Mouse (Mus musculus) layer of hippocampus, postnatal 25 days (tissue): ENCODE measurements around the gene Nfe2l1. TPM values are rescaled to one million over a fixed set of nuclear protein-coding genes. Genes with fewer than 3 reads are reported as not detected.
"Not testable (repeated sequence)": the region's sequence is repeated elsewhere in the genome, so short reads cannot be mapped to it uniquely, and the experiment has no call there.

Source experiments
- DNase-seq, 2 experiments: peaks; one replicate each; pipeline ENCODE4 v3.0.0; 2022; ENCODE audit warnings: mixed read lengths in 2 of 2, low spot score in 1 of 2; ENCODE audit errors: extremely low spot score in 1 of 2
- total RNA-seq, 2 experiments: library from RNA; stranded (reverse); gene quantifications; 2 replicates each; pipeline ENCODE4 v1.2.3; 2021

The Nfe2l1 gene
- total RNA-seq: 100 to 1,000 TPM; 215 to 234 TPM

GRCm38 (mm10) chr11:96829813-96830538 lies at the start of gene Nfe2l1:
Gene Nfe2l1, minus strand, starts transcription at chr11:96829968.
- peak; percentile 86 to 94 for DNase-seq

- DNase-seq: no peak
Observed at GRCm38 (mm10) chr11:96879359-96879758, 49.6 kb upstream of the Nfe2l1 start.

- DNase-seq: no peak
Observed at GRCm38 (mm10) chr11:96878715-96879114, 48.9 kb upstream of the Nfe2l1 start.

GRCm38 (mm10) chr11:96877071-96877470 lies 47.3 kb upstream of the Nfe2l1 start:
- no peak for DNase-seq

GRCm38 (mm10) chr11:96876300-96877040 lies 46.7 kb upstream of the Nfe2l1 start:
- DNase-seq: peak in 1 of 2 experiments; percentile 15

GRCm38 (mm10) chr11:96875745-96876144 lies 46.0 kb upstream of the Nfe2l1 start:
- peak; percentile 74 to 78 for DNase-seq

GRCm38 (mm10) chr11:96875270-96875669 lies 45.5 kb upstream of the Nfe2l1 start:
- DNase-seq: no peak

- no peak for DNase-seq
Observed at GRCm38 (mm10) chr11:96873601-96874140, 43.9 kb upstream of the Nfe2l1 start.

- peak in 1 of 2 experiments; percentile 25 for DNase-seq
Observed at GRCm38 (mm10) chr11:96872441-96873379, 42.9 kb upstream of the Nfe2l1 start.

- peak; percentile 59 to 78 for DNase-seq
Observed at GRCm38 (mm10) chr11:96867149-96867548, 37.4 kb upstream of the Nfe2l1 start.

- DNase-seq: no peak
Observed at GRCm38 (mm10) chr11:96863206-96863995, 33.6 kb upstream of the Nfe2l1 start.

GRCm38 (mm10) chr11:96862534-96862933 lies 32.8 kb upstream of the Nfe2l1 start:
- DNase-seq: no peak

- DNase-seq: peak; percentile 96 to 99
Observed at GRCm38 (mm10) chr11:96861878-96862289, 32.1 kb upstream of the Nfe2l1 start.

GRCm38 (mm10) chr11:96861446-96861845 lies 31.7 kb upstream of the Nfe2l1 start:
- no peak for DNase-seq

- peak; percentile 60 to 87 for DNase-seq
Observed at GRCm38 (mm10) chr11:96860564-96860963, 30.8 kb upstream of the Nfe2l1 start.

GRCm38 (mm10) chr11:96859635-96860034 lies 29.9 kb upstream of the Nfe2l1 start:
- DNase-seq: no peak

GRCm38 (mm10) chr11:96857446-96857845 lies 27.7 kb upstream of the Nfe2l1 start:
- DNase-seq: no peak

GRCm38 (mm10) chr11:96849681-96850467 lies 20.1 kb upstream of the Nfe2l1 start, which contains the start of gene Copz2:
Gene Copz2, plus strand, starts transcription at chr11:96849870.
- no peak for DNase-seq

- DNase-seq: not testable (repeated sequence)
Observed at GRCm38 (mm10) chr11:96849145-96849544, 19.4 kb upstream of the Nfe2l1 start.
